Mouse (Mus musculus) left cerebral cortex, postnatal 14 days (tissue): Measurements from ENCODE around the gene Ctrb1. TPM values are rescaled to one million over a fixed set of nuclear protein-coding genes. Genes with fewer than 3 reads are reported as not detected.

Experiments used
- DNase-seq, 2 experiments: peaks; one replicate each; pipeline ENCODE4 v3.0.0; 2021 to 2022; ENCODE audit warnings: low spot score in 2 of 2, mixed read lengths in 1 of 2
- intact Hi-C: fragments of 180-260 bp; cut with DNase I; formaldehyde crosslinking; loops from one replicate; pipeline ENCODE4 v1.15.1; 2025
- long read RNA-seq, 2 experiments: library from polyadenylated mRNA; stranded (forward); transcript quantifications; one replicate each; pipeline ENCODE4 v2.0.0; 2021
- total RNA-seq, 2 experiments: library from RNA; stranded (reverse); gene quantifications; 2 replicates each; pipeline ENCODE4 v1.2.3; 2021

Gene Ctrb1
- not detected for total RNA-seq
- long read RNA-seq, experiment 1: 0 reads
- long read RNA-seq, experiment 2: 0 reads

DNA sequence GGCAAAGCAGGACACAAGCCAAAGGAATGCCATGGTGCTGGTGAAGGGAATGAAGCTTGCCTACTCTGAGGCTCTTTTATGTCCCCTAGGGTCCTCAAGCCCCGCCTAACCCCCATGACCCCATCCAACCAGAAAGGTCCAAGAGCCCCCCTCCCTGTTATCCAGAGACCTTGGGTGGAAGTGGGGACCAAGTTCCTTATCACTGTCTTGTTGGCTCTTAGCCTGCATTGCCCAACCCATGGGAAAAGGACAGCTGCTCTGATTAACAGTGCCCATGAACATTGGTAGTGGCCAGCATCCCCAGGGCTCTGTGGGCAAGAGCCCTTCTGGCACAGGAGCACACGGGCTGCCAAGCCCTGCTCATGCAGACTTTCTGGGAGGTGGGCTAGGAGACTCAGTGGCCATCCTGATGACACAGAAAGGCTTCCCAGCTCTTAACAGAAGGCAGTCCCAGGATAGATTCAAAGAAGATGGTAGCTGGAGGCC lies at the start of gene Ctrb1:
Gene Ctrb1, minus strand, starts transcription at position 51 of the 486 bp plus-strand sequence.
- intact Hi-C loops: no loop called here
- no peak for DNase-seq

GRCm38 (mm10) chr8:111740301-111740711 lies 49.5 kb upstream of the Ctrb1 start:
- intact Hi-C loops: no loop called here
- DNase-seq: no peak

- intact Hi-C loops: no loop called here
- no peak for DNase-seq
Measured at GRCm38 (mm10) chr8:111739604-111740003, 48.8 kb upstream of the Ctrb1 start.

DNA sequence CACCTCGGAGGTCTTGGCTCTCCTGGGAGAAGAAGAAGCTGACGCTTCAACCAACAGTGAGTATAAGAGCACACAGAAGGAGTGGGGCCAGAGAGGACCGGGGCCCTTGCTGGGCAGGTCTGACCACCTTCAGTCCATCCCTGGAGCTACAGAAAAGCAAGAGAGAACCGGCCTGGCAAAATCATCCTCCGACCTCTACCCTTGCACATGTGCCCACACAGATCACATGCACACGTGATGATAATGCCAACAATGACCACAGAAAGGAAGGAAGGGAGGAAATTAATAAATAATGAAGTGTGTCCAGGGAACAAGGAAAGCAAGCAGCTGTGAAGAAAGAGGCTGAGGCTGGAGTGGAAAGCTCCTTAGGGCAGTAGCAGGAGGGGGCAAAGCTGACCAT lies 48.1 kb upstream of the Ctrb1 start:
- no peak for DNase-seq
- intact Hi-C loops: no loop called here

GRCm38 (mm10) chr8:111736321-111736720 lies 45.5 kb upstream of the Ctrb1 start:
- intact Hi-C loops: no loop called here
- DNase-seq: peak in 1 of 2 experiments; percentile 57

DNA sequence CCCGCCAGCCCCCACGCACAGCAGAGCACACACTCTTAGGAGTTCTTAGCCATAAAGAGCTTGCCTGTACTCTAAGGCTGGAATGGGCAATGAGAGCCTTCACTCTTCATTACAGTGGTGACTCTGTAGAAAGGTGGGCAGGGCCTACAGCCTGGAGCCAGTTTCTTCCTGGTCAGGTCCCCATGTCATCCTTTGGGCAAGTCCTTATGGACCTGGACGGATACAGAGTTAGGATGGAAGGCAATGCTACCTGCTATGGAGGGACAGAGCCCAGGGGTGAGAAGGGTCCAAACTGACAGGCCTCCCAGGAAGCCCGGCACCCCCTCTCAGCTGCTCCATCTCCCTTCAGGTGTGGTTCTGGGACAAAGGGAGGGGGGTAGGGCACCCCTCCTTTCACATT lies 45.0 kb upstream of the Ctrb1 start:
- intact Hi-C loops: no loop called here
- DNase-seq: peak in 1 of 2 experiments; percentile 9

DNA sequence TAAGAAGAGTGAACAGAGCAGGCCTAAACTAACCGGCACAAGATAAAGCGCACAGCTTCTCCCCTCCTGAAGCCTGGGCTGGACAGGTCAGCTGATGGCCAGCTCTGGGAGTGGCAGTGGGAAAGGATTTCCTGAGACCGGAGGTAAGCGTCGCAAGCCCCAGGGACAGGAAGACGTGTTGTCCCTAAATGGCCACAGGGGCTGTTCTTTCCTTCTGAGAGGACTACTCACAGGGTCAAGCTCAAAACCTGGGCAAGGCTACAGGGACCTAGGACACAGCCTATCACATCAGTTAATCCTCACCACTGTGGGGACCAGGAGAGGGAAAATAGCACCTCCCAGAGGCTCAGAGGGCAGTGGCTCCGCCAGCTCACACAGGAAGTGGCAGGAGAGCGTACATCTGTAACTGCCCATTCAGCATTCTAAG lies 44.5 kb upstream of the Ctrb1 start:
- DNase-seq: no peak
- intact Hi-C loops: no loop called here

- no peak for DNase-seq
- intact Hi-C loops: no loop called here
Measured at GRCm38 (mm10) chr8:111734244-111734960, 43.6 kb upstream of the Ctrb1 start.

DNA sequence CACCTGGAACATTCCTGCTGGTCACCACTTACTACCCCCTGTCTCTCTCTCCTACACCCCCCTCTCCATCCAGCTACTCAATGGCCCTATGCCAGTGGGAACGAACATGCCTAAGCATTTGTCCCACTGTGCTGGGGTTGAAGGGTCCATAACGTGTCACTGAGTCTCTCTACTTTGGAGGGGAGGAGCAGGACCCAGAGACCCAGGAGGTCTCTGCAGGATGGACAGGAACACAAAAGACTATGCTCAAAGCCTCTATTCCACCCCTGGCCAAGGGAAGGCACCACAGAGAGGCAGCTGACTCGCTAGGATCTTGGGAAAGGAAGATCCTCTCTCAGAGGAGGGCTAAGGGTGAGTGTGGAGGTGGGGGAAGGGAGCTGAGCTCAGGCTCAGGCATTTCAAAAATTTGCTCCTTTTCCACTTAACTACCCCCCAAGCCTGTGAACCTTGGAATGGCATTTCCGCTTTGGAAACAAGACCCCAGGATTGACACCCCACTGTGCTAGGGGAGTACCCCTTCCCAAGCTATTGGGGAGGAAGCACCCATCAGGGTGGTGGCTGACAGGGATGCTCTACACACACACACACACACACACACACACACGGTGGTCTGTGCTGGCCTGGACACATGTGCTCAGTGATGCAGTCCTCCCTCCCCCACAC lies 42.9 kb upstream of the Ctrb1 start:
- intact Hi-C loops: no loop called here
- DNase-seq: peak in 1 of 2 experiments; percentile 10

GRCm38 (mm10) chr8:111732406-111733085 lies 41.7 kb upstream of the Ctrb1 start:
- intact Hi-C loops: no loop called here

GRCm38 (mm10) chr8:111732004-111732403 lies 41.2 kb upstream of the Ctrb1 start:
- intact Hi-C loops: no loop called here
- DNase-seq: peak; percentile 95 to 96

More at GRCm38 (mm10) chr8:111732406-111733085, 41.7 kb upstream of the Ctrb1 start:
- peak in 1 of 2 experiments; percentile 5 for DNase-seq

DNA sequence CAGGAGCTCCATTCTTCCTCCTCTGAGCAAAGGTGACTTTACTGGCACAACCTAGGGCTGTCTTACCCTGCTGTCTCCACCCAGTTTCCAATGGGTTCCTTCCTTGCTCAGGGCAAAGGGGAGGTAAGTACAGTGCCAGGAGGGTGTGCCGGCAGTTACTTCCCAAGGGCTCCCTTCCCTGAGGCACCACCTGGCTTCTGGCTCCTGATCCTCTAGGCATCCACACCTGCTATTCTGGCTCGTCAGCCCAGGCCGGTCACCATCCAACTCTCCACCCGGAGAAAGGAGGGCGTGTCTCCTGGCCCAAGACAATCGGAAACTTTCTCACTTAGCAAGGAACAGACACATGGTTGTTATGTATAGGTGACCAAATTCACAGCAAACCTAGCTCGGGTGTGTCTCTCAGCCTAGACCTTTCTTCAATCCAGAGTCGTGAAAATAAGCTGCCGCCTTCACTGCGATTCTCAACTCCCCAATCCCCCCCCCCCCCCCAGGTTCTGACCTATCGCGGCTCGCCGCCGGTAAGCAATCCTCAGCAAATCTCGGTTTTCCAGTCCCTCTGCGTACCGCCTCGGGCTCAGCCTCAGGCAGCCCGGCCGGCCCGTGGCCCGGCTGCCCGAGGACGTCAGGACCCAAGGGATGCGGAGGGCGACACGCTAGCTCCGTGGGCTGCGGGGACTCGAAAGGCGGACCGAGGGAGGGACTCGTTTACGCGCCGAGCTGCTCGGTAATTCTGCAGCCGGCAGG lies 40.6 kb upstream of the Ctrb1 start:
- DNase-seq: no peak
- intact Hi-C loops: no loop called here

DNA sequence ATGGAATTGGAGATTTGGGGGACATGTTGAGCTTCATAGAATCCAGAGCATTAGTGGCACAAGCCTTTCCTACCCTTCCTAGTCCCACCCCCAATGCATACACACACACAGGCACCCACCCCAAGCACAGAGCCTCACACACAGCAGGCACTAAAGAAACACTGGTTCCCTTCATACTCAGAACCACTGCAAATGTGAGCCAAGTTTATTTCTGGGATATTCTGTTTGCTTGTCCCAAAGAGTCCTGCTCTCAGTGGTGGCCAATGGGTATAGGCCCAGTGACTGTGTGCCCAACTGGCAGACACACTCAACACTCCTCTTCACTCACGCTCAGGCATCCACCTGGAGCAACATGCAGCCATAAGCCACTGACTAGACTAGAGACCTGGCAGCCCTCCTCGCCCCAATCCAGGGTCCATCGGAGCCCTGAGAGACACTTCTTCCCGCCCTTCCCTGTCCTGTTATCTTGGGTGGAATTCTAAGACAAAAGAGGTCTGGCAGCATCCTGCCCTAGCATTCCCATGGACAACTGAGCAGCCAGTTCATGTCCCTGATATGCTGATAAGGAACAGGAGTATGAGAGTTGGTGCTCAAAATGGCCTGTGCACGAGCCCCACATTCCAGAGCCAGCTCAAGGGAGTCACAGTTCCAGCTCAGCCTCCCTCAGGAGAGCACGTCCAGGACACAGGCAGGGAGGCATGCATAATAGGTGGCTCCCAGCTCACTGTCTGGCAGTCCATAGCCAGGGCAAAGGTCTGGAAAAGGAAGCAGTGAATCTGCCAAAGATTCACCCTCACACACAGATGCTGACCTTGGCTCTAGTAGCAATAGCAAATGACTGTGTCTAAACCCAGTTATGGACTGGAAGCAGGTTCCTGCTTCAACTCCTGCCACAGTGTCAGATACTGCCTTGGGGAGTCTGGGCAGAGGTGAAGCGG lies 38.7 kb upstream of the Ctrb1 start:
- intact Hi-C loops: no loop called here
- no peak for DNase-seq

GRCm38 (mm10) chr8:111728481-111728880 lies 37.7 kb upstream of the Ctrb1 start:
- DNase-seq: no peak
- intact Hi-C loops: no loop called here

DNA sequence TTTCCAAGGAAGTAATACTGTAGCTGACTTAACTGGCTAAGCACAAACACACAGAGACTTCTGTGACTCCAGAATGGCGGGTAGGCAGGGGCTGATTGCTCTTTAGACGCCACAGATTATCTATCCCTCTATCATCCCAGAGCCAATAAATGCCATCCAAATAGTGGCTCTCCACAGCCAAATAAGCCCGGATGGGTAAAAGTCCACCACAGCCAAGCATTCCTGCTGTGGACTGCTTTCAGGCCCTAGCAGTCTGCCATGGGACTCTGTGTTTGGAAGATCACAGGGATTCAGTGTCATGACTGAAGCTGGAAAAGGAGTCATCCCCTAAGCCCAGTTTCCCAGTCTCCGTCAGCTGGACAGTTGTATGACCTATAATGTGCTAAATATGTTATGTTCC lies 36.7 kb upstream of the Ctrb1 start:
- intact Hi-C loops: no loop called here
- DNase-seq: no peak

- intact Hi-C loops: no loop called here
- peak; percentile 66 to 79 for DNase-seq
Measured at GRCm38 (mm10) chr8:111726102-111726900, 35.5 kb upstream of the Ctrb1 start.

DNA sequence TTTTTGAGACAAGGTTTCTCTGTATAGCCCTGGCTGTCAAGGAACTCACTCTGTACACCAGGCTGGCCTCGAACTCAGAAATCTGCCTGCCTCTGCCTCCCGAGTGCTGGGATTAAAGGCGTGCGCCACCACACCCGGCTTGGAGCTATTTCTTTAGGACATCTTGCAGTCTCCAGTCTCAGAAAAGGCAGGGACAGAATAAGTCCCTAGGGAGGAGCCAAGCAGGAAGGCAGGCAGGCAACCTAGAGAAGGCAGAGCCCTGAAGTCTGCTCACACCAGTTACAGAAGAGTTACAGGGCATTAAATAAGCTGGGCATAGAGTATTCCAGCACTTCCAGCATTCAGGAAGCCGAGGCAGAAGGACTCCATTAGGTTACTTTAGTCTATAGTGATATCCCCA lies 34.5 kb upstream of the Ctrb1 start:
- no peak for DNase-seq
- intact Hi-C loops: no loop called here

GRCm38 (mm10) chr8:111720115-111720544 lies 29.3 kb upstream of the Ctrb1 start:
- DNase-seq: no peak
- intact Hi-C loops: no loop called here
